Mouse (Mus musculus) cerebral cortex, adult 2 months (tissue): ENCODE results near the gene Skint8.

ENCODE experiments used
- WGBS: fragments of 180-500 bp; shearing (Covaris S2); methylation state at CpG from one replicate; pipeline ENCODE4 v1.1.7; 2018; 5-methylcytosine and 5-hydroxymethylcytosine counted together

The Skint8 gene

GRCm38 (mm10) chr4:111919092-111919491 is at the start of gene Skint8:
TSS of gene Skint8 (plus strand) at chr4:111919392.
- 91% methylated on average over 1 of the region's 1 CpGs for WGBS

GRCm38 (mm10) chr4:111880112-111880875 is 38.9 kb upstream of the Skint8 start:
- WGBS = 58% methylated on average over 4 of the region's 4 CpGs

- 87% methylated on average over 12 of the region's 12 CpGs for WGBS
Measured at GRCm38 (mm10) chr4:111883543-111883942, 35.6 kb upstream of the Skint8 start.

DNA sequence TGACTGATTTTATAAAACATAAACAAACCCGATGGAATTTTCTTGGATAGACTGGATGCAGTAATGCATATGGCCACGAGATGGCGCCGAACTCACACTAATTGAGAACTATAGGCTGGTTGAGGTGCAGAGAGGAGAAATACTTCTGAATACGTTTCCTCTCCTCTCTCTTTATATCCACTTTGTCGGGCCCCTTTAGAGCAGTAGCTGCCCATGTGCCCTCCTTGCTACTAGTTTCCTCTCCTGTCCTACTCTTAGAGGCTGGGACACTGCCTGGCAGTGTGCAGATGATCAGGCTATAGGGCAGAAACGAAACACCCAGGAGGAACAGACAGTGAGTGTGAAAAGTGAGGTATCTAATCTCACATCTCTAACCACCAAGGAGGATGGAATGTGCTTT is 33.2 kb upstream of the Skint8 start:
- 6% methylated on average over 7 of the region's 7 CpGs for WGBS

- 14% methylated on average over 4 of the region's 4 CpGs for WGBS
Measured at GRCm38 (mm10) chr4:111886607-111887006, 32.6 kb upstream of the Skint8 start.

- 31% methylated on average over 1 of the region's 1 CpGs for WGBS
Measured at GRCm38 (mm10) chr4:111897755-111898154, 21.4 kb upstream of the Skint8 start.

- 73% methylated on average over 4 of the region's 4 CpGs for whole genome bisulfite sequencing
Measured at GRCm38 (mm10) chr4:111898566-111898965, 20.6 kb upstream of the Skint8 start.

- WGBS = 37% methylated on average over 1 of the region's 1 CpGs
Measured at GRCm38 (mm10) chr4:111900491-111900890, 18.7 kb upstream of the Skint8 start.

DNA sequence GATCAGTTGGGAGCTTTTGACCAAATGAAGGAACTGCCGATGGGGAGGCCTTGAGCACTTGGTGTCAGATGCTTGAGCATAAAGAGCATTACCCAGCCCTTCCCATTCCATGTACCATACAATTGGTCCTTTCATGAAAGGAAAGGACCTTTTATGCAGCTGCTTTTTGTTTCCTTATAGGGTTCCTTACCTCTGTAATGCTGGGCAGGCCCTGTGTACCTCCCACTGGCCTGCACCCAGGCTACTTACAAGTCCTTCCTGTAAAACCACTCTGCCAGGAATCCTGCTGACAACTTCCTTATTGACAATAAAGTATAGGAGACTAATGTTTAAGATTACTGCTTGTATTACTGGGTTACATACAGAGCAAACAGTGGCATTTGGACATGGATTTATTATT is 17.7 kb upstream of the Skint8 start:
- 64% methylated on average over 1 of the region's 1 CpGs for WGBS

DNA sequence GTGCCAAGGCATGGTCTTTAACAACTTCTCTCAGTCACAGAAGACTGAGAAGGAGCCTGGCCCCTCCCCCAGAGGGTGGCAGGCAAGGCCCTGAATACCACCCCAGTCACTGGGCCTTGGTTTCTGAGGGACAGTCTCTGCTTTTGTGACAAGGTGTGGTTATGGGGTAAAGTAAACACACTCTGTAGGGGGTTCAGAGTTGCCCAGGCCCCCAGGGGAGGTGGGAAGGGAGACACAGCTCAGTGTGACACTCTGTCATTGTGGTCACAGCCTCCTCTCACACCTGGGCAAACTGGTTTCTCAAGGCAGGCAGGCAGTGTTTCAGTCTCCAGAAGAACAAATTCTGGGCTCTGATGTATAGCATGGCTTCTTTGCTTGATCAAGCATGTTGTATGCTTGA is 16.4 kb upstream of the Skint8 start, which contains the start of gene Slc5a9:
Gene Slc5a9, minus strand, starts transcription at position 144 of the 400 bp plus-strand sequence.

DNA sequence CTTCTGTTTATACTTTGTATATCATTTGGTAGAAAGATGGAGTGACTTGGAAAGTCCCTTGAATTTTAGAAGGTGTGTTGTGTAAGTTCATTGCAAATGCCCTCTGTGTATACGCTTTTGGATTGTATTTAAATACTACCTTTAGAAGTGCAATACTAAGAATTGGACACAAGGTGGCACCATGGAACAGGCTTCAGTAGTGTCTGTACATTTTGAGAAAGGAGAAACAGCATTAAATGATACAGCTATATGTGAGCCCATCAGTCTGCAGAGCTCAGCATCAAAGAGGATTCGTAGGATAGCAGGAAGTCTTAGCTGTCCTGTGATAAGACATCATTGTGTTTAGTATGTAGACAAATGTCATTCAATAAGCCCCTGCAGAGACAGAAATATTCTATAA is 11.3 kb upstream of the Skint8 start:
- WGBS = 26% methylated on average over 2 of the region's 2 CpGs

DNA sequence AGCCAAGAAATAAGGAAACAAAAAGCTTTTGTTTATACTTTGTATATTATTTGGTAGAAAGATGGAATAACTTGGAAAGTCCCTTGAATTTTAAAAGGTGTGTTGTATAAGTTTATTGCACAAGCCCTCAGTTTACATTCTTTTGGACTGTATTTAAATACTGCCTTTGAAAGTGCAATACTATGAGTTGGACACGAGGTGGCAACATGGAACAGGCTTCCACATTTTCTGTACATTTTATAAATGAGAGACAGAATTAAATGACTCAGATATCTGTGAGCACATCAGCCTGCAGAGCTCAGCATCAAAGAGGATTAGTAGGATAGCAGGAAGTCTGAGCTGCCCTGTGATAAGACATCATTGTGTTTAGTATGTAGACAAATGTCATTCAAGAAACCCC is 42.1 kb downstream of the Skint8 start:
- WGBS = 22% methylated on average over 1 of the region's 1 CpGs

DNA sequence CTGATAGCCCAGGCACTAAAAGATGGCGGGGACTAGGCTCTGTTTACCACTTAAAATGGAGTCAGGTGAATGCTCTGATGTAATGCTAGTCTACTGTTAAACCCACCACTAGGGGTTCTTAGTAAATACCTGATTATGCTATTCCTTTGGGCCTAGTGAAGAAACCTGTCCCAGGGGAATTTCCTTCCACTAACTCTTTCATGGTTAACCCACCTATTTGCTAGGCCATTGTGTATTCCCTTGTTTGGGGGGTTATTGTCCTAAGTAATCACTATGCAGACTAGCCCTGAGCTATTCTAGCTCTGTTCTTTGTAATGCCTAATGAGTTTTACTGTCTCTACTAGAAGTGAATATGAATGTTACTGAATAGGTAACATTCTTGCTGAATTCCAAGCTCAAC is 44.0 kb downstream of the Skint8 start:
- WGBS = 57% methylated on average over 1 of the region's 1 CpGs

GRCm38 (mm10) chr4:111963669-111964068 is 44.5 kb downstream of the Skint8 start:
- 76% methylated on average over 3 of the region's 3 CpGs for WGBS

- 93% methylated on average over 1 of the region's 1 CpGs for WGBS
Measured at GRCm38 (mm10) chr4:111972623-111973022, 53.4 kb downstream of the Skint8 start, which contains the start of gene Skint7. TSS of gene Skint7 (plus strand) at chr4:111972923.
